Mouse (Mus musculus): ENCODE measurements around the gene Obscn. TPM values are rescaled to one million over a fixed set of nuclear protein-coding genes. Genes with fewer than 3 reads are reported as not detected.

Gene Obscn
- 0.20 and 0.54 TPM in 2 replicates for total RNA-seq (2012; rRNA removed)
- polyA plus RNA-seq (2012; ENCODE audit: insufficient read depth in 1 of 2, insufficient read length in 2 of 2, low read depth in 1 of 2, low replicate concordance in 2 of 2, missing spikeins in 1 of 2): under 1 TPM in 1 of 2 experiments, not detected in 1; 0.08 TPM

DNA sequence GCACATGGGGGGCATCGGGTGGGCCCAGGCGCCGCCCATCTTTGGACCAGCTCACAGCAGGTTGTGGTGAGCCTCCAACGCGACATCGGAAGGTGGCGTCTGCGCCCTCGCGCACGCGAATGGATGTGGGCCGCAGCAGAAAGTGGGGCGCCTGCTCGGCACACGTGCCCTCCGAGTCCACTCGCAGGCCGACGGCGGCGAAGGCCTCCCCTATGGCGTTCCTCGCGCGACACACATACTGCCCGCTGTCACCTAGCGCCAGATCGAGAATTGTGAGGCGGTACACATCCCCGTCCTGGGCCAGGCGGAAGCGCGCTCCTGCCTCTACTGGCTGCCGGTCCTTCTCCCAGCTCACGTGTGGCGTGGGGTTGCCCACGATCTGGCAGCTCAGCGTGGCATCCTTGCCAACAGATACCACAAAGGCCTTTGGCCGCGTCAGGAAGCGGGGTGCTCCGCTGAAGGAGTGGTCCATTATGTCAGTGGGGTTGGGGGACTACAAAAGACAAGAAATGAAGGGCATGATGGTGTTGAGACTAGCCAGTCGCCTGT lies at the start of gene Obscn:
Gene Obscn (minus strand): TSS at position 499 of the 549 bp plus-strand sequence.
- no peak for DNase-seq (ENCODE audit: low read depth, low spot score)
- Histone ChIP-seq H3K79me2 (ENCODE audit: control insufficient read depth, insufficient read depth, low read length, poor library complexity) (no peaks in the 10 kb centered on the region), H3K36me3 (ENCODE audit: control insufficient read depth in 1 of 2, insufficient read depth in 2 of 2, low read length in 2 of 2) (no peaks in the 10 kb centered on the region), H3K27me3 (ENCODE audit: control insufficient read depth in 1 of 2, insufficient read depth in 2 of 2, low read length in 2 of 2) (no peaks in the 10 kb centered on the region; a peak in 1 of 4 replicates), H3K4me1 (ENCODE audit: control insufficient read depth in 1 of 2, insufficient read depth in 2 of 2, low read length in 2 of 2) (no peaks in the 10 kb centered on the region), H3K9ac (ENCODE audit: control insufficient read depth, low read depth, low read length, poor library complexity, severe bottlenecking) (no peak within 1 kb of the TSS), H3K9me3 (replicated peaks; ENCODE audit: insufficient read depth, low read length) (no peaks in the 10 kb centered on the region), H3K27ac (ENCODE audit: control insufficient read depth, low read depth, low read length) (no peak within 1 kb of the TSS), H3K4me3 (ENCODE audit: control insufficient read depth in 1 of 2, insufficient read depth in 1 of 2, low read depth in 2 of 2, low read length in 2 of 2) (no peak within 1 kb of the TSS)
- TF ChIP-seq NELFE (IDR thresholded peaks at IDR 0.05; ENCODE audit: low read depth, low read length) (no peak), NRF1 (IDR thresholded peaks at IDR 0.05; ENCODE audit: insufficient read depth, low read depth, low read length, poor library complexity, severe bottlenecking) (no peak)

DNA sequence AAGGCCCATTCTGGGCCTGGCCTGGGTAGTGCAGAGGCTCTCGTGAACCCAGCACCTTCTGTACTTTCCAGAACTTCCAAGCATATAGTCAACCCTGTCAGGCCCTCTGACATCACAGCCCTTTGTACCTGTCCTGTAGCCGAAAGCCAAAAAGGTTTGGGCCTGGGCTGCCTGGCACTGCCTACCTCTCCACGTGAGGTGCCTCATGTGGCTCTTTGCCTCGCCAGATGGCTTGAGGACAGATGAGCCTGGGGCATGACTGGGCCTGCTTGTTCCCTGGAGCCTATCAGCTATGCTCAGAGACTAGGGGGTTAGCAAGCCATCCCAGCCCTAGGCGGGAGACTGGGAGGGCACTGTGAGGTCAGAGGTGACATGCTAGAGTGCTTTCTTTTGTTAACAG lies 49.3 kb upstream of the Obscn start:
- peaks cover 14% of the 10 kb centered on the region for H3K79me2 ChIP-seq (ENCODE audit: control insufficient read depth, insufficient read depth, low read length, poor library complexity)
- H3K4me3 ChIP-seq (ENCODE audit: control insufficient read depth in 1 of 2, insufficient read depth in 1 of 2, low read depth in 2 of 2, low read length in 2 of 2): no peak overlapping the region
- peaks cover 3 to 15% of the 10 kb centered on the region in 2 experiments; a peak in 3 of 4 replicates for H3K4me1 ChIP-seq (ENCODE audit: control insufficient read depth in 1 of 2, insufficient read depth in 2 of 2, low read length in 2 of 2)
- H3K9me3 ChIP-seq (replicated peaks; ENCODE audit: insufficient read depth, low read length): no peaks in the 10 kb centered on the region
- H3K27me3 ChIP-seq (ENCODE audit: control insufficient read depth in 1 of 2, insufficient read depth in 2 of 2, low read length in 2 of 2): no peaks in the 10 kb centered on the region
- TF ChIP-seq TAL1 (IDR thresholded peaks at IDR 0.05; ENCODE audit: low read length) (no peak), NELFE (IDR thresholded peaks at IDR 0.05; ENCODE audit: low read depth, low read length) (no peak)
- H3K27ac ChIP-seq (ENCODE audit: control insufficient read depth, low read depth, low read length): no peak overlapping the region
- peaks cover 3 to 8% of the 10 kb centered on the region in 2 experiments; a peak in 3 of 4 replicates for H3K36me3 ChIP-seq (ENCODE audit: control insufficient read depth in 1 of 2, insufficient read depth in 2 of 2, low read length in 2 of 2)
- H3K9ac ChIP-seq (ENCODE audit: control insufficient read depth, low read depth, low read length, poor library complexity, severe bottlenecking): no peak overlapping the region
- DNase-seq (ENCODE audit: low read depth, low spot score): no peak

DNA sequence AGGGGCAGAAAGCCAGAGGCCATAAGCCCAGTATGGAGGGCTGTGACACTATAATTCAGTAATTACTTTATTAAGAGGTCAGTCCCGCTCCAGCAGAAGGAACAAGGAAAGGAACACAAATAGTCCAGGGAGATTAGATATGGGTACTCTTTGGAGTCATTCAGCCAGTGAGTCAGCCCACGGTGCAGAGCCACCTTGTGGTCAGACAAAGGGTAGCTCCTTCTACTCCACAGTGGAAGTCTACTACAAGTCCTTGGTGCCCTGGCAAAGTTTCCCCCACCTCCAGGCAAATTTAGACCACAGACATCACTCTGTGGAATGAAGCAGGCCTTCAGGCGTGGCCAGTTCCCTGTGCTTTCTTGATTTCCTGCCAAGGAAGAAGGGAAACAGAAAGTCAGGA lies 47.6 kb upstream of the Obscn start:
- H3K79me2 ChIP-seq (ENCODE audit: control insufficient read depth, insufficient read depth, low read length, poor library complexity): no peaks in the 10 kb centered on the region
- H3K9ac ChIP-seq (ENCODE audit: control insufficient read depth, low read depth, low read length, poor library complexity, severe bottlenecking): no peak overlapping the region
- no peaks in the 10 kb centered on the region for H3K27me3 ChIP-seq (ENCODE audit: control insufficient read depth in 1 of 2, insufficient read depth in 2 of 2, low read length in 2 of 2)
- TF ChIP-seq MXI1 (IDR thresholded peaks at IDR 0.05; ENCODE audit: low read depth, low read length) (no peak), ETS1 (IDR thresholded peaks at IDR 0.05; ENCODE audit: low read depth, low read length) (no peak), RAD21 (IDR thresholded peaks at IDR 0.05; ENCODE audit: low read depth, low read length) (peak; percentile 74), MAZ (IDR thresholded peaks at IDR 0.05; ENCODE audit: low read depth, low read length) (peak; percentile 23; the same call in 1 of the 2 replicates), USF2 (IDR thresholded peaks at IDR 0.05; ENCODE audit: borderline replicate concordance in 1 of 2, insufficient read depth in 1 of 2, low read depth in 1 of 2, low read length in 2 of 2) (no peak), UBTF (IDR thresholded peaks at IDR 0.05; ENCODE audit: borderline replicate concordance, insufficient read depth, low read depth, low read length) (no peak), SMC3 (IDR thresholded peaks at IDR 0.05; ENCODE audit: low read depth, low read length) (peak; percentile 97), SIN3A (IDR thresholded peaks at IDR 0.05; ENCODE audit: low read length) (peak; percentile 57; the same call in 1 of the 2 replicates), USF1 (IDR thresholded peaks at IDR 0.05; ENCODE audit: low read depth, low read length) (no peak), EP300 (IDR thresholded peaks at IDR 0.05; ENCODE audit: low read depth in 1 of 2, low read length in 2 of 2) (no peak), POLR2AphosphoS2 (IDR thresholded peaks at IDR 0.05; ENCODE audit: low read length) (no peak), JUND (IDR thresholded peaks at IDR 0.05; ENCODE audit: low read depth, low read length) (no peak), CTCF (IDR thresholded peaks at IDR 0.05 in 2 of 3, conservative IDR thresholded peaks at IDR 0.05 in 1 of 3; ENCODE audit: control insufficient read depth in 1 of 3, insufficient read depth in 1 of 3, low read depth in 2 of 3, low read length in 3 of 3, poor library complexity in 1 of 3, severe bottlenecking in 1 of 3) (peak; percentile 85 to 91 (median 85)), CHD1 (IDR thresholded peaks at IDR 0.05; ENCODE audit: low read depth, low read length) (no peak), GATA1 (IDR thresholded peaks at IDR 0.05; ENCODE audit: low read depth, low read length) (peak; percentile 52), ZC3H11A (IDR thresholded peaks at IDR 0.05; ENCODE audit: low read depth, low read length) (peak; percentile 77)
- peaks cover 3 to 8% of the 10 kb centered on the region in 2 experiments; a peak in 3 of 4 replicates for H3K4me1 ChIP-seq (ENCODE audit: control insufficient read depth in 1 of 2, insufficient read depth in 2 of 2, low read length in 2 of 2)
- no peak overlapping the region for H3K27ac ChIP-seq (ENCODE audit: control insufficient read depth, low read depth, low read length)
- DNase-seq (ENCODE audit: low read depth, low spot score): peak; percentile 79
- peaks cover 3 to 5% of the 10 kb centered on the region in 2 experiments; a peak in 3 of 4 replicates for H3K36me3 ChIP-seq (ENCODE audit: control insufficient read depth in 1 of 2, insufficient read depth in 2 of 2, low read length in 2 of 2)
- no peak overlapping the region for H3K4me3 ChIP-seq (ENCODE audit: control insufficient read depth in 1 of 2, insufficient read depth in 1 of 2, low read depth in 2 of 2, low read length in 2 of 2)
- H3K9me3 ChIP-seq (replicated peaks; ENCODE audit: insufficient read depth, low read length): no peaks in the 10 kb centered on the region

Measured in MEL (cell line).